Mouse (Mus musculus): ENCODE measurements around the gene Pfkfb4. TPM values are rescaled to one million over a fixed set of nuclear protein-coding genes. Genes with fewer than 3 reads are reported as not detected.

The Pfkfb4 gene
- total RNA-seq (2021): 1 to 10 TPM; 2.4 TPM

GRCm38 (mm10) chr9:108991428-108992084 is at the start of gene Pfkfb4:
Gene Pfkfb4, plus strand, starts transcription at chr9:108991778.
- intact Hi-C loops (cut with DNase I): no loop called here
- peak; percentile 98 for DNase-seq

DNA sequence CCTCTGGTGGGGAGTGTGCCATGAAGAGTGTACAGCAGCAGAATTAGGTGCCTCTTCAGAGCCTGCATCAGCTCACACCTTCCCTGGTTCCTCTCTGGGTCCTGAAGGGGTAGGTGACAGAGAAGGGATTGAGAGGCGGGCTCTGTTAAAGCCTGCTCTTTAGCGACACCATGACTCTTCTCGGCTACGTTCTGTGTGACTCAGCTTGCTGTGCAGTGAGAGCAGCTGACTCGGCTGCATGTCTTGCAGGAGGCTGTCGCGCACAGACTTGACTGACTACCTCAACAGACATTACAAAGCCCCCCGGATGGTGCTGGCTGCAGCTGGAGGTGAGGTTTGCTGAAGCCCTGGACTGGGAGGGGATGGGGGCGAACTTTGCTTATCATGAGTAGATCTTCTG is 46.5 kb upstream of the Pfkfb4 start:
- intact Hi-C loops (cut with DNase I): no loop called here
- DNase-seq: no peak

DNA sequence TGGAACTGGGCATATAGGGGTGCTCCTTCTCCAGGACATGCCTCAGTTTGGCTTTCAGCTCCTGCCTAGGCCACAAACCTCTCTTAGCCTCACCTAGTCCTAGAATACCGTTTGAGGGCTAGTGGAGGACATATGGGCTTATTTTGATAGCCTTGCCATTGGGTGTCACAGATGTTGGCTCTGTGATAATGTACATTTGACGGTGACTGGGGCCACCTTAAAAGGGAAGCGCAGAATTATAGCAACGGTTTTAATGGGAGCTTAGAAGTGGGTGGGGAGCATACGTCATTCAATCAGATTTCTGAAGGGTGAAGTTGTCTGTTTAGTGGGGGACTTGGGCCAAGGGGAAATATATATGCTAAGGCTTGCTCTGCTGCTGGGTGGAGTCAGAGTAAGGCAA is 46.0 kb upstream of the Pfkfb4 start:
- DNase-seq: no peak
- intact Hi-C loops (cut with DNase I): no loop called here

GRCm38 (mm10) chr9:108949231-108949966 is 42.2 kb upstream of the Pfkfb4 start:
- intact Hi-C loops (cut with DNase I): no loop called here
- DNase-seq: peak; percentile 76 to 78

- intact Hi-C loops (cut with DNase I): no loop called here
- peak; percentile 37 to 48 for DNase-seq
Observed at GRCm38 (mm10) chr9:108949967-108950728, 41.4 kb upstream of the Pfkfb4 start.

- no peak for DNase-seq
- intact Hi-C loops (cut with DNase I): no loop called here
Observed at GRCm38 (mm10) chr9:108953081-108953636, 38.4 kb upstream of the Pfkfb4 start, which contains the start of gene Col7a1. Gene Col7a1, plus strand, starts transcription at chr9:108953586.

DNA sequence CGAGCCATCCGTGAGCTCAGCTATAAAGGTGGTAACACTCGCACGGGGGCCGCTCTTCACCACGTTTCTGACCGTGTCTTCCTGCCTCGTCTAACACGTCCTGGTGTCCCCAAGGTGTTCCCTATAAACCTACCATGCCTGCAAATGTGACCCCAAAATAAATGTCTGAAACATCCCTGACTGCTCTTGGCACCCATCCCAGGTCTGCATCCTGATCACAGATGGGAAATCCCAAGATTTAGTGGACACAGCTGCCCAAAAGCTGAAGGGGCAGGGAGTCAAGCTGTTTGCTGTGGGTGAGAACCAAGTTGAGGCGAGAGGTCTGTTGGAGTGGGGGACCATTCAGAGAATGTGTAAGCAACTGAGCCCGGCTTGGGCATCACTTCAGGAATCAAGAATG is 36.3 kb upstream of the Pfkfb4 start:
- no peak for DNase-seq
- intact Hi-C loops (cut with DNase I): no loop called here

- no peak for DNase-seq
- intact Hi-C loops (cut with DNase I): no loop called here
Observed at GRCm38 (mm10) chr9:108955846-108956245, 35.7 kb upstream of the Pfkfb4 start.

GRCm38 (mm10) chr9:108963577-108963976 is 28.0 kb upstream of the Pfkfb4 start:
- DNase-seq: no peak
- intact Hi-C loops (cut with DNase I): no loop called here

GRCm38 (mm10) chr9:108964338-108964737 is 27.2 kb upstream of the Pfkfb4 start:
- intact Hi-C loops (cut with DNase I): no loop called here
- DNase-seq: no peak

- peak; percentile 58 to 64 for DNase-seq
- intact Hi-C loops (cut with DNase I): no loop called here
Observed at GRCm38 (mm10) chr9:108970623-108971022, 21.0 kb upstream of the Pfkfb4 start.

DNA sequence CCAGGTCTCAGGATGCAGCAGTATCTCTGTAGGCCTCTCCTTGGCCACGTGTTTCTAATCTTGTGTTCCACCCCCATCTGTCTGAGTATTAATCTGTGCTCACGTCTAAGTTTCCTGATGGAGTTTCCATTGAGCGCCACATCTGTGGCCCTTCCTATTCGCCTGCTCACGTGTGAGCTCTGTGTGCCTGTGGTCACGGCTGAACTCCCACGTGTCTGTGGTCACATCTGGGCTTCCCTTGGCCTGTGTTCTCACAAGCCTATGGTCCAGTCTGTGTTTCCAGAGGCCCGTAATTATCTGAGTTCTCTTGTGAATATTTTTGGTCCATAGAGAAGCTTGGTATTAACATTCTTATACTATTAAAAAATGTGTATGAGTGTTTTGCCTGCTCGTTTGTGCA is 15.1 kb upstream of the Pfkfb4 start:
- no peak for DNase-seq
- intact Hi-C loops (cut with DNase I): no loop called here

DNA sequence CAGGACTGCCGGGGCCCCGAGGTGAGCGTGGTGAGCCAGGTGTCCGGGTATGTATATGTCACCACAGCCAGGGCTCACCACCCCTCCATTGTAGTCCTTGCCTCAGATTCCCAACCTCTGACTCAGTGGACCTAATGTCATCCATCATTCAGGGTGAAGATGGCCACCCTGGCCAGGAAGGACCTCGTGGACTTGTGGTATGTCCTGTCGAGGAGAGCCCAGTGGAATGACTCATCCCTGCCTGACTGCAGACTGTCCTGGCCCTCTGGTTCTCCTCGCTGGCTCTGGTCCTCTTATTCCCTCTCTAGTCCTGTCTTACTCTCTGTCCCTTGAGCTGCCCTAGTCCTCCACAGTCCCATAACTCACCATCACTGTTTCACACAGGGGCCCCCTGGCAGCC is 13.6 kb upstream of the Pfkfb4 start:
- no peak for DNase-seq
- intact Hi-C loops (cut with DNase I): no loop called here

DNA sequence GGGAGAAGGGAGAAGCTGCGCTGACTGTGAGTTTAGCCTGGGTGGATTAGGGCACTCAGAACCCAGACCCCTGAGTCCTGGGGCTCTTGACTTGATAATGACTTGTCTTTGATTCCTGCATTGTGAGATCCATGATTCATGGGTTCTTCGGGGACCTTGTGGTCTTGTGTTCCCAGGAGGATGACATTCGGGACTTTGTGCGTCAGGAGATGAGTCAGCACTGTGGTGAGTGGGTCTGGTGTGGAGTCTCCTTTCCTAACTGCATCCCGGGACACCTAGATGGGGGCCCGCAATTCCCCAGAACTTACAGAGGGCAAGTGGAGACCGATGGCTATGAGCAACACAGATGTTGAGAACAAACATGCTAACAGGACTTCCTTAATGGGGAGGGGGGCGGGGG is 9.1 kb upstream of the Pfkfb4 start:
- intact Hi-C loops (cut with DNase I): no loop called here

GRCm38 (mm10) chr9:108983209-108983608 is 8.4 kb upstream of the Pfkfb4 start:
- intact Hi-C loops (cut with DNase I): loop anchor here (1.0 kb wide), 1 partner anchor 16 kb away; no protein-coding TSS in a partner anchor
- no peak for DNase-seq

More for the DNA sequence above, 9.1 kb upstream of the Pfkfb4 start:
- DNase-seq: no peak

GRCm38 (mm10) chr9:108985710-108986109 is 5.9 kb upstream of the Pfkfb4 start, which contains the start of gene Ucn2:
Gene Ucn2, plus strand, starts transcription at chr9:108986010.
- no peak for DNase-seq
- intact Hi-C loops (cut with DNase I): no loop called here

- peak; percentile 62 to 68 for DNase-seq
- intact Hi-C loops (cut with DNase I): loop anchor here (2.0 kb wide), 1 partner anchor 51 kb away; the partner anchor contains the start of gene Uqcrc1
Observed at GRCm38 (mm10) chr9:108987704-108988350, 3.8 kb upstream of the Pfkfb4 start.

GRCm38 (mm10) chr9:108989802-108990461 is 1.6 kb upstream of the Pfkfb4 start:
- DNase-seq: peak; percentile 62 to 63
- intact Hi-C loops (cut with DNase I): loop anchor here (2.0 kb wide), 1 partner anchor 53 kb away; the partner anchor contains the start of gene Uqcrc1

DNA sequence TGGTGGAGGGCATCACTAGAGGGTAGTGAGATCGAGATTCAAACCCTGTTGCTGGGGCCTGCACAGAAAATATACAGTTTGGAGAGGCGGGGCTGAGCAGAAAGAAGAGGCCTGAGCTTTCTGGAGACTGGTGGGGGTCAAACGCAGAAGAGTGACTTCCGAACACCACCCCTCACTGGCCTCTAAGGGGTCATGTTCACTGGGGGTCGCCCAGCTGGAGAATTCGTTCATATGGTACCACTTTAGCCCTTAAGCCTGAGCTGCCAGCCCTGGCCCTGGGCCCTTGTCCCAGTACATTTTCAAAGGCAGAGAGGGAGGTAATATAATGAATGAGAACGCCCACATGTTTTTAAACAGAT is 1.1 kb upstream of the Pfkfb4 start:
- DNase-seq: no peak
- intact Hi-C loops (cut with DNase I): no loop called here

GRCm38 (mm10) chr9:108992085-108992469 is 499 bp downstream of the Pfkfb4 start:
- DNase-seq: peak in 1 of 2 experiments; percentile 31
- intact Hi-C loops (cut with DNase I): no loop called here

Data from heart, postnatal 10 days (tissue).